Mouse (Mus musculus): ENCODE results near the gene Hddc2. TPM values are rescaled to one million over a fixed set of nuclear protein-coding genes. Genes with fewer than 3 reads are reported as not detected.

Gene Hddc2
- total RNA-seq, 1 experiment = 35.4 TPM

- Histone ChIP-seq H3K36me3 (ENCODE audit: control insufficient read depth, insufficient read depth, low read length, poor library complexity, severe bottlenecking) (no peaks in the 10 kb centered on the region), H3K27ac (ENCODE audit: insufficient read depth, low read depth, low read length, poor library complexity, severe bottlenecking) (no peak overlapping the region), H3K4me3 (ENCODE audit: insufficient read depth in 1 of 2, low read depth in 1 of 2, low read length in 2 of 2, poor library complexity in 1 of 2, severe bottlenecking in 1 of 2) (no peak overlapping the region), H3K9me3 (ENCODE audit: control insufficient read depth, insufficient read depth, low read depth, low read length) (no peaks in the 10 kb centered on the region), H3K4me1 (ENCODE audit: control insufficient read depth in 2 of 2, insufficient read depth in 2 of 2, low read length in 2 of 2, poor library complexity in 1 of 2) (no peaks in the 10 kb centered on the region), H3K9ac (ENCODE audit: insufficient read depth, low read depth, low read length, poor library complexity, severe bottlenecking) (no peak overlapping the region)
- in situ Hi-C loops (cut with MboI; ENCODE audit: low sequenced_read_pairs in 2 of 2, unreplicated experiment in 2 of 2) = no loop called here
- DNase-seq (ENCODE audit: low read depth, low spot score) = no peak
- TF ChIP-seq ZNF384 (IDR thresholded peaks at IDR 0.05; ENCODE audit: low read depth, low read length) = no peak
- TF ChIP-seq MAFK (IDR thresholded peaks at IDR 0.05; ENCODE audit: insufficient read depth, low read depth, low read length) = no peak
- no peak for TF ChIP-seq ZC3H11A (IDR thresholded peaks at IDR 0.05; ENCODE audit: borderline replicate concordance, low read depth, low read length)
- no peak for TF ChIP-seq HCFC1 (IDR thresholded peaks at IDR 0.05; ENCODE audit: borderline replicate concordance, insufficient read depth, low read length)
- TF ChIP-seq CHD2 (IDR thresholded peaks at IDR 0.05; ENCODE audit: low read depth, low read length) = no peak
Measured at GRCm38 (mm10) chr10:31288697-31289390, 24.3 kb upstream of the Hddc2 start.

GRCm38 (mm10) chr10:31295705-31296104 lies 17.5 kb upstream of the Hddc2 start:
- no peak for DNase-seq (ENCODE audit: low read depth, low spot score)
- in situ Hi-C loops (cut with MboI; ENCODE audit: low sequenced_read_pairs in 2 of 2, unreplicated experiment in 2 of 2) = no loop called here
- no peak for TF ChIP-seq ZC3H11A (IDR thresholded peaks at IDR 0.05; ENCODE audit: borderline replicate concordance, low read depth, low read length)
- no peak for TF ChIP-seq MAFK (IDR thresholded peaks at IDR 0.05; ENCODE audit: insufficient read depth, low read depth, low read length)
- no peak for TF ChIP-seq CHD2 (IDR thresholded peaks at IDR 0.05; ENCODE audit: low read depth, low read length)
- no peak for TF ChIP-seq ZNF384 (IDR thresholded peaks at IDR 0.05; ENCODE audit: low read depth, low read length)
- no peak for TF ChIP-seq HCFC1 (IDR thresholded peaks at IDR 0.05; ENCODE audit: borderline replicate concordance, insufficient read depth, low read length)
- H3K9me3 ChIP-seq (ENCODE audit: control insufficient read depth, insufficient read depth, low read depth, low read length) = no peaks in the 10 kb centered on the region
- H3K36me3 ChIP-seq (ENCODE audit: control insufficient read depth, insufficient read depth, low read length, poor library complexity, severe bottlenecking) = no peaks in the 10 kb centered on the region
- H3K27ac ChIP-seq (ENCODE audit: insufficient read depth, low read depth, low read length, poor library complexity, severe bottlenecking) = no peak overlapping the region
- no peak overlapping the region for H3K4me3 ChIP-seq (ENCODE audit: insufficient read depth in 1 of 2, low read depth in 1 of 2, low read length in 2 of 2, poor library complexity in 1 of 2, severe bottlenecking in 1 of 2)
- no peaks in the 10 kb centered on the region for H3K4me1 ChIP-seq (ENCODE audit: control insufficient read depth in 2 of 2, insufficient read depth in 2 of 2, low read length in 2 of 2, poor library complexity in 1 of 2)
- no peak overlapping the region for H3K9ac ChIP-seq (ENCODE audit: insufficient read depth, low read depth, low read length, poor library complexity, severe bottlenecking)

- DNase-seq (ENCODE audit: low read depth, low spot score) = no peak
- TF ChIP-seq ZC3H11A (IDR thresholded peaks at IDR 0.05; ENCODE audit: borderline replicate concordance, low read depth, low read length) = no peak
- no peak for TF ChIP-seq ZNF384 (IDR thresholded peaks at IDR 0.05; ENCODE audit: low read depth, low read length)
- no peak for TF ChIP-seq HCFC1 (IDR thresholded peaks at IDR 0.05; ENCODE audit: borderline replicate concordance, insufficient read depth, low read length)
- TF ChIP-seq MAFK (IDR thresholded peaks at IDR 0.05; ENCODE audit: insufficient read depth, low read depth, low read length) = no peak
- no peak for TF ChIP-seq CHD2 (IDR thresholded peaks at IDR 0.05; ENCODE audit: low read depth, low read length)
- no peaks in the 10 kb centered on the region for H3K4me1 ChIP-seq (ENCODE audit: control insufficient read depth in 2 of 2, insufficient read depth in 2 of 2, low read length in 2 of 2, poor library complexity in 1 of 2)
- H3K4me3 ChIP-seq (ENCODE audit: insufficient read depth in 1 of 2, low read depth in 1 of 2, low read length in 2 of 2, poor library complexity in 1 of 2, severe bottlenecking in 1 of 2) = no peak overlapping the region
- H3K9ac ChIP-seq (ENCODE audit: insufficient read depth, low read depth, low read length, poor library complexity, severe bottlenecking) = no peak overlapping the region
- no peaks in the 10 kb centered on the region for H3K9me3 ChIP-seq (ENCODE audit: control insufficient read depth, insufficient read depth, low read depth, low read length)
- no peak overlapping the region for H3K27ac ChIP-seq (ENCODE audit: insufficient read depth, low read depth, low read length, poor library complexity, severe bottlenecking)
- H3K36me3 ChIP-seq (ENCODE audit: control insufficient read depth, insufficient read depth, low read length, poor library complexity, severe bottlenecking) = no peaks in the 10 kb centered on the region
- in situ Hi-C loops (cut with MboI; ENCODE audit: low sequenced_read_pairs in 2 of 2, unreplicated experiment in 2 of 2) = no loop called here
Measured at GRCm38 (mm10) chr10:31296458-31296857, 16.7 kb upstream of the Hddc2 start.

GRCm38 (mm10) chr10:31297106-31297505 lies 16.1 kb upstream of the Hddc2 start:
- in situ Hi-C loops (cut with MboI; ENCODE audit: low sequenced_read_pairs in 2 of 2, unreplicated experiment in 2 of 2) = no loop called here
- TF ChIP-seq MAFK (IDR thresholded peaks at IDR 0.05; ENCODE audit: insufficient read depth, low read depth, low read length) (no peak), ZC3H11A (IDR thresholded peaks at IDR 0.05; ENCODE audit: borderline replicate concordance, low read depth, low read length) (no peak), CHD2 (IDR thresholded peaks at IDR 0.05; ENCODE audit: low read depth, low read length) (no peak), ZNF384 (IDR thresholded peaks at IDR 0.05; ENCODE audit: low read depth, low read length) (no peak), HCFC1 (IDR thresholded peaks at IDR 0.05; ENCODE audit: borderline replicate concordance, insufficient read depth, low read length) (no peak)
- DNase-seq (ENCODE audit: low read depth, low spot score) = no peak
- no peaks in the 10 kb centered on the region for H3K4me1 ChIP-seq (ENCODE audit: control insufficient read depth in 2 of 2, insufficient read depth in 2 of 2, low read length in 2 of 2, poor library complexity in 1 of 2)
- H3K36me3 ChIP-seq (ENCODE audit: control insufficient read depth, insufficient read depth, low read length, poor library complexity, severe bottlenecking) = no peaks in the 10 kb centered on the region
- H3K9ac ChIP-seq (ENCODE audit: insufficient read depth, low read depth, low read length, poor library complexity, severe bottlenecking) = no peak overlapping the region
- H3K9me3 ChIP-seq (ENCODE audit: control insufficient read depth, insufficient read depth, low read depth, low read length) = no peaks in the 10 kb centered on the region
- H3K4me3 ChIP-seq (ENCODE audit: insufficient read depth in 1 of 2, low read depth in 1 of 2, low read length in 2 of 2, poor library complexity in 1 of 2, severe bottlenecking in 1 of 2) = no peak overlapping the region
- no peak overlapping the region for H3K27ac ChIP-seq (ENCODE audit: insufficient read depth, low read depth, low read length, poor library complexity, severe bottlenecking)
